Mouse (Mus musculus): ENCODE data around the gene Wdr86. TPM values are rescaled to one million over a fixed set of nuclear protein-coding genes. Genes with fewer than 3 reads are reported as not detected.

Wdr86 gene
- polyA plus RNA-seq, 1 experiment from 2014 or later = 69.7 TPM

Other genes with a start within 250 kb of the Wdr86 start
- 0.04 and 0.23 TPM in 2 replicates for gene Gbx1, start 203.5 kb downstream of the Wdr86 start, polyA plus RNA-seq (2016; fragmentation: Nextera tagmentation; extraction: Ambion mirVana)
- 0.33 and 1.1 TPM in 2 replicates for gene Asb10, start 189.7 kb downstream of the Wdr86 start, polyA plus RNA-seq (2016; fragmentation: Nextera tagmentation; extraction: Ambion mirVana)
- gene 4931409K22Rik, start 173.9 kb downstream of the Wdr86 start, polyA plus RNA-seq (2016; fragmentation: Nextera tagmentation; extraction: Ambion mirVana) = 0.10 TPM in 1 of 2 replicates, not detected in the other
- 126 and 128 TPM in 2 replicates for gene Abcf2, start 153.3 kb downstream of the Wdr86 start, polyA plus RNA-seq (2016; fragmentation: Nextera tagmentation; extraction: Ambion mirVana)
- gene Chpf2, start 144.0 kb downstream of the Wdr86 start, polyA plus RNA-seq (2016; fragmentation: Nextera tagmentation; extraction: Ambion mirVana) = 23.0 and 24.4 TPM in 2 replicates
- 73.5 and 74.7 TPM in 2 replicates for gene Smarcd3, start 106.3 kb downstream of the Wdr86 start, polyA plus RNA-seq (2016; fragmentation: Nextera tagmentation; extraction: Ambion mirVana)
- 33.9 and 34.0 TPM in 2 replicates for gene Nub1, start 45.2 kb downstream of the Wdr86 start, polyA plus RNA-seq (2016; fragmentation: Nextera tagmentation; extraction: Ambion mirVana)
- 6.5 and 18.4 TPM in 2 replicates for gene Crygn, start 27.3 kb upstream of the Wdr86 start, polyA plus RNA-seq (2016; fragmentation: Nextera tagmentation; extraction: Ambion mirVana)
- 191 and 197 TPM in 2 replicates for gene Rheb, start 111.9 kb upstream of the Wdr86 start, polyA plus RNA-seq (2016; fragmentation: Nextera tagmentation; extraction: Ambion mirVana)

All from embryonic facial prominence, embryonic 12.5 days (tissue).